Mouse (Mus musculus) cerebellum, postnatal 25 days (tissue): Measurements from ENCODE around the gene Rpa2.
A peak's percentile ranks its signal among the peaks of the same experiment; 100 is the strongest.
"Not testable (repeated sequence)": the region's sequence is repeated elsewhere in the genome, so short reads cannot be mapped to it uniquely, and the experiment has no call there.

Experiments used
- DNase-seq, 2 experiments: peaks; one replicate each; pipeline ENCODE4 v3.0.0; 2021; ENCODE audit warnings: mixed read lengths in 2 of 2

The Rpa2 gene

DNA sequence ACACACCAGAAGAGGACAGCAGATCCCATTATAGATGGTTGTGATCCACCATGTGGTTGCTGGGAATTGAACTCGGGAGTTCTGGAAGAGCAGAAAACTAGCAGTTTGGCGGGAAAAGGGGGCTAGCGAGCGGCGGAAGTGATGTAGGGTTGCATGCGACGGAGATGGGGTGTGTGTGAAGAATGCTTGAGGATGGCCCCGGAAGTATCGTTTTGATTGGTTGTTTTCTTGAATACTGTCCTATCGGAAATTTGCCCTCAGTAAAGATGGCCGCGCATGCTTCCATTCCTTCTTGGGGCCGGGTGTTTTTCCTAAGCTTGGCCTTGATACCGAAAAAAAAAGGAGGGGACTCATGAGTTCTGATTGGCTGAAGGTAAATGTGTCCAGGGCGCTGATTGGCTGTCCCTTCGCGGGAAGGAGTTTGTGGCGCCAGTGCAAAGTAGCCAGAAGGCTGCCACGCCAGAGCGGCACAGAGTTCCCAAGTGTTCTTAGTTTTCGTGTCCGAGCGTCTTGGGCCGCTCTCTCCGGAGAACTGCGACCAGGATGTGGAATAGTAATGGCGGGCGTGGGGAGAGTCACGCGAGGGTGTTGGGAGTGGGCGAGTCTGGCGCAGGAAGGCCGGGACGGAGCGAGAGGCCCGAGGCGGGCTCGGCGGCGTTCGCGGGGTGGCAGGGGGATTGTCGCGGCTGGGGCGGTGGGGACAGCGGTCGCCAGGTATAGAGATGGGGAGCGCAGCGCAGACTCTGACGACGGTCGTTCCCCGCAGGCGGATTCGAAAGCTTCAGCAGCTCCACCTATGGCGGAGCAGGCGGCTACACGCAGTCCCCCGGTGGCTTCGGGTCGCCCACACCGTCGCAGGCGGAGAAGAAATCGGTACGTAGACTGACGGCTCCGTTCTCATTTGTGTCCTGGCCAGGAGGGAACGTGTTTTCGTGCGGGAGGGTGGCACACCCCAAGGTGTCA lies at the start of gene Rpa2:
Gene Rpa2 (plus strand): TSS at position 419 of the 963 bp plus-strand sequence.
- peak; percentile 99 for DNase-seq

DNA sequence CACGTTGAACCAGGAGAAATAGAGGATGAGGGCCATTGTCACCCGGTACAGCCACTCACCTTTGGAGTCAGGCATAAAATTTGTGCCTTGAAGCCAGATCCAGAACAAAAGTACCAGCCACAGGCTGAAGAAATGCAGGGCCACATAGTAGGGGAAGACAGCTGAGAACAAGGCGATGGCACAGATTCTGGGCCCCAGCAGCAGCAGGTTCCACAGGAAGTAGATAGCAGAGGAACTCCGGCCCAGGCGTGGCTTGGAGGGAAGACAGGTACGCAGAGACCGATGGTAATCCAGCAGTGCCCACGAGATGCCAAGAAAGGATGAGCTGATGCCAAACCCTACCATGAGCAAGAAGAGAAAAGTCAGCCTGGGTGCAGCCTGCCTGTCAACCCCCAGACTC lies 39.9 kb upstream of the Rpa2 start:
- no peak for DNase-seq

DNA sequence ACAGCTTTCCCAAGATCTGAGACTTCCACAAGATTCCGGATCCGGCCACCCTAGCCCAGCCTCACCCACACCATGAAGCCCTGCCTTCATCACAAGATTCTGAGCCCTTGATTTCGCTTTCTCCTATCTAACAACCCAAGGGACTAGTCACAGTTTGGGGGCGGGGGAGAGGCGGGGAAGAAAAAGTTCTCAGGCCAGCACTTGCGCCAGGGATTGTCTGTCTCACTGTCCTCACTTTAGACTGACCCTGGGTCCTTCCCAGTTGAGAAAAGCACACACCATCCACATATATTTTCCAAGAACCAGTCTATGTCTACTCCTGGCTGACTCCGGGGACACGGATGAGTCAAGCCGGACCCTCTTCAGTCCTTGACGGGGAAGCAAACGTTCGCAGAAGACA lies 36.5 kb upstream of the Rpa2 start:
- no peak for DNase-seq

DNA sequence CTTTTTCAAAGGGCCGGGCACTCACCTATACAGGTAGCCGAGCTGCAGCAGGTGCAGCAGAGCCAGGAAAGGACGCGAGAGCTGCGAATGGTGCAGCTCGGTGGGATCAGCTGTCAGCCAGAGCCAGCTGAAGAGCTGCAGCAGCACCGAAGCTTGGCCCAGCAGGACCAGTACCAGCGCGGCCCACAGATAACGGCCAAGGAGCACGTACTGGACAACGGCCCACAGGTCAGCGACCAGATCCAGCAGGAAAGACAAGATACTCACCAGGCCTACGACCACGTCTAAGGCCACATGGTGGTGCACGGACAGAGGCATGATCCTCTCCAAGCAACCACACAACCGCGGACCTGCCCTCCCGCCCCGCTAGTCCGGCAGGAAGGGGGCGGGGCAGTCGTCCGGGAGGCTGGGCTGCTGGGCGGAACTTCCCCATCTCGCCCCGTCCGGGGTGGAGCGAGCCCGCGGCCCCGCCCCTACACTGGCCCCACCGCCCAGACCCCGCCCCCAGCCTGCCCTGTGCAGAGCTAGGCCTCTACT lies 35.9 kb upstream of the Rpa2 start, which contains the start of gene Xkr8:
Gene Xkr8 (minus strand): TSS at position 399 of the 537 bp plus-strand sequence.
- DNase-seq: peak; percentile 80 to 91

DNA sequence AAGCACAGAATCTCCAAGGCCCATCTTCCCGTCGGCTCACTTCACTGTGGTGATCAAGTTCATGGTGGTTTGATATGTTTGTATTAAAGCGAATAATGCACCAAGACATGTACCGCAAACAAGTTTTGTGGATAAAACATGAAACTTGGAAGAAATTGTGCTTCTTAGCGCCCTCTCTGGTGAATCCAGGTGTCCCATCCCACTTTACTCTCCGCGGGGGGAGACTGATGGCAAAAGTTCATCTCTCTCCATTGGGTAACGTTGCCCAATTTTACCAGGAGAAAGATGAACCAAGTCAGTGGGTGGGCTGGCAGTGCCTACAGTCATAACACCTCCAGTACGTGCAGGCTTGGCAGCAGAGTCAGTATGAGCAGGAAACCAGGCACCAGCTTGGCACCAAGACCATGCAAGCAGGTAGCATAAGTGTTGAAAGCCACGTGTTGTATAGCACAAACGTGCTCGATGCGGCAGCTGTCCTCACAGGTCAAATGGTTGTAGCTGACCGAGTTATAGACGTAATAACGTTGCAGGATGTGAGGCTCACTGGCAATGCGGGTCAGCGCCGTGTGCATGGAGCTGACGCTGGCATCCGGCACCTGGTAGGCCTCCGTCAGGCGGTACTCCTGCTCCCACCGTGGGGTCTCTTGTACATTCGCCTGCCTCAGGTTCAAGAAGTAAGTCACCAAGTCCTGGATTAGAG lies 34.9 kb upstream of the Rpa2 start:
- DNase-seq: no peak

DNA sequence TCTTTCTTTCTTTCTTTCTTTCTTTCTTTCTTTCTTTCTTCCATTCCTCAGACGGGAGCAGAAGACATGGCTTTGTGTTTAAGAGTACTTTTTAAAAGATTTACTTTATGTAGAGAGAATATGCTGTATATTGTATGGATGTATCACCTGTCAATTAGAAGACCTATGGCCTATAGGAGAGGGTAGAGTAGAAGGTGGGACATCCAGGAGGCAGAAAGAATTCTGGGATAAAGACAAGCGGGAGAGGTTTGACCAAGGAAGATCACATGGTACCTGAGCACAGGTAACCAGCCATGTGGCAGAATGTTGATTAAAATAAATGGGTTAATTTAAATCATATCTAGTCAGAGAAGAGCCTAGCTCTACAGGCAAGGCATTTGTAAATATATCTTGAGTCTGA lies 33.4 kb upstream of the Rpa2 start:
- no peak for DNase-seq

DNA sequence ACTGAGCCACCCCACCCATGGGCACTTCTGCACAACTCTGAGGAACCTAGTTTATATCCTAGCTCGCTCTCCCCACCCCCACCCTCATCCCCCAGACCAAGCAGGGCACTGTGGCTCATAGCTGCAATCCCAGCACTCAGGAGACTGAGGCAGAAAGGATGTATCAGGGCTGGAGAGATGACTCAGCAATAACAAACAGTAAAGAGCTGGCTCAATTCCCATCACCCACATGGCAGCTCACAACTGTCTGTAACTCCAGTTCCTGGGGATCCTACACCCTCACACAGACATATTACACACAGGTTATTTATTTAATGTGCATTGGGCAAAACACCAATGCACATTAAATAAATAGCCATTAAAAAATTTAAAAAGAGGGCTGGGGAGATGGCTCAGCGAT lies 32.7 kb upstream of the Rpa2 start:
- no peak for DNase-seq

DNA sequence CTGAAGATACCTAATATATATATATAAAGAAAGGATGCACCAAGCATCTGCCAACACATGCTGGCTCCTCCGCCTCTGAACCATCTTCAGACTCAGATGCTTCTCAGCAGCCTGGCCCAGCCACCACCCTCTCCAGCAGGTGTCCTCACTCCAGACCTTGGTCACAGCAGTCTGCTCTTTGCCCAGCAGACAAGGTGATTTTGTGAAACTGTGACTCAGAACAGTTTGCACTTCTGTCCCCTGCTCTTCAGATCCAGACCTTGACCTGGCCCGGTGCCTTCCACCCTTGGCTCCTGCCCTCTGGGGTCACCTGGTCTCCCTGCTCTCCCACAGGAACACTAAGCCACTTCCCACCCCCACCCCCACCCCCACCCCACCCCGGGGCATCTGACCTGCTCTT lies 32.2 kb upstream of the Rpa2 start:
- no peak for DNase-seq

DNA sequence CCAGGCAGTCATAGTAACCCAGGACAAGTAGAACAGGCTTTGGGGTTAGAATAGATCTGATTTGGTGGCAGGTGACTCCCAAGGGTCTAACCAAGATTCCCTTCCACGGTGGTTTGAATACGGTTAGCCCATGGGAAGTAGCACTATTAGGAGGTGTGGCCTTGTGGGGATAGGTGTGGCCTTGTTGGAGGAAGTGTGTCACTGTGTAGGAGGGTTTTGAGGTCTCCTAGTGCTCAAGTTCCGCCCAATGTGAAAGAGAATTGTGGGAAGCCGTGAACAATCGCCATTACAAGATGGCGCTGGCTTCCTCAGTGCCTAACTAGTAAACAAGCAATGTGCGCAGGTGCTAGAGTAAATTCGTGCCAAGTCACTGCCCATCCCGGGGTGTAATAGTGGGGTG lies 31.0 kb upstream of the Rpa2 start:
- DNase-seq: not testable (repeated sequence)

DNA sequence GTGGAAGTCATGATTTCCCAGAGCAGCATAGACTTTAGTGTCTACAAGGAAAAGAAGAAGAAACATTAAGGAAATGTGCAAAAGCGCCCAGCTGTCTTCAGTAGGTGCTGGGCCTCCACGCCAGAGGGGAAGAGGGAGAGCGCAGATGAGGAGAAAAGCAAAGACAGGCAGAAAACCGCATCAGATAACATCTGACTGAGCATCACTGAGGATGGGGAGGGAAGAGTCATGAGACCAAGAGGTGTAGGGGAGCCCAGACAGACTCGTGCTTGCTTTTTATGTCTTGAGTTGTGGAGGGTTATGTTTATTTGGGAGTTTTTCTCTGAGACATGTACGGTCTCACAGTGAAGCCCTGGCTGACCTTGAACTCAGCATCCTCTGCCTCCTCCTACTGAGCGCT lies 26.6 kb upstream of the Rpa2 start:
- DNase-seq: no peak

DNA sequence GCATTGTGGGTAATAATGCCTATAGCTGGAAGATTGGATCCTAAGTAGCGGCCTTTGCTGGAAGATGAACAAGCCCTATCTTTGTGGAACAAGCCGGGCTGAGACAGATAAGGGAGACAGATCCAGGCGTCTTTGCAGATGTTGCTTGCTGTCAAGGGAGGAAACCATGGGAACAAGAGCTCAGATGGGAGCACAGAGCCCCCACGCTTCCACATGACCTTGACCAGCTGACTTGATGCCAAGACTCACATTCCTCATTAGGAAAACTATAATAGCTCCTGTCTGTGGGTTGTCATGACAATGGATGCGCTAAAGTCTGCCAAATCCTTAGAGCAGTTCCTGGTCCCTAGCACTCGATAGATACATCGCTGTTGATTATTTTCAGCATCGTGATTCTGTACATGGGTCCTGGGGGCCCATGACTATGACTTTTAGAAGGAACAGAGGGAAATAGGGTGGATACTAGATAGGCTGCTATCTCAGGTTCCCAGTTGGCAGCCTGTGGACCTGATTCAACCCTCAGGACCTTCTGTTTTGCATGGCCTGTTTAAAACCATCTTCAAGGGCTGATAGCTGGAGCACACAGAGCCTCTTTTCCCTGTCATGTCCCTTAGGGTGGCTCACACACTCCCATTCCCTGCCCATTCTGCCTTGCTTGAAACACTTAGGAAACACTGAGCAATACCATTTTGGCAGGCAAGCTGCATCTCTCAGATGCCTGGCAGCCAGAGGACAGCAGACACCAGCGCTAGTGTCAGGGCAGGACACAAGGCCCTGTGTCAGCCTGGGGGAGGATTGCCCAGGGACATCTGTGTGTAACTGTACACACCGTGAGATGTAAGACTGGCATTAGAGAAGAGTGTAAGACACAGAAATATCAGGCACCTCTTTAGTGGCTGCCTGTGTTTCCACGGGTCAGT lies 23.9 kb upstream of the Rpa2 start:
- no peak for DNase-seq

DNA sequence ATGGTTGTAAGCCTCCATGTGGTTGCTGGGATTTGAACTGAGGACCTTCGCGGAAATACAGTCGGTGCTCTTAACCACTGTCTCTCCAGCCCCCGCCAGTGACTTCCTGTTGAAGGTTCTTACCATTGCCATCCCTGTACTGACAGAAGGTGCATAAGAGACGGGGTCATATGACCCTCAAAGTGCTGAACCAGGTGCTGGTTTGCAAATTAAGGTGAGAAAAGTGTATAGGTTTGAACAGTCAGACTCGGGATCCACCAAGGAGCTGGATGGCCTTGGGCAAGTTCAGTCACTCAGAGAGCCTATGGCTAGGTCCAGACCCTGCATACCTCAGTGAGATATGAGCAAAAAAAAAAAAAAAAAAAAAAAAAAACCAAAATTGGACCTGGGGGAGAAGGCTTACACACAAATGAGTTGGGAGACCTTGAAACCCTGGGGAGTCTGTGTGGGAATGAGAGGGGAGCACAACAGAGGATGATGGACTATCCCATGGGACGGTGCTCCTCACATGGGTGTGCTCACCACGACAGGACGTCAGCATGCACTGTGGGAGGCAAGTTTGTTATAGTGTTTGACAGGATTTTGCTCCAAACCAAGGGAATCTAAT lies 21.1 kb upstream of the Rpa2 start:
- no peak for DNase-seq

DNA sequence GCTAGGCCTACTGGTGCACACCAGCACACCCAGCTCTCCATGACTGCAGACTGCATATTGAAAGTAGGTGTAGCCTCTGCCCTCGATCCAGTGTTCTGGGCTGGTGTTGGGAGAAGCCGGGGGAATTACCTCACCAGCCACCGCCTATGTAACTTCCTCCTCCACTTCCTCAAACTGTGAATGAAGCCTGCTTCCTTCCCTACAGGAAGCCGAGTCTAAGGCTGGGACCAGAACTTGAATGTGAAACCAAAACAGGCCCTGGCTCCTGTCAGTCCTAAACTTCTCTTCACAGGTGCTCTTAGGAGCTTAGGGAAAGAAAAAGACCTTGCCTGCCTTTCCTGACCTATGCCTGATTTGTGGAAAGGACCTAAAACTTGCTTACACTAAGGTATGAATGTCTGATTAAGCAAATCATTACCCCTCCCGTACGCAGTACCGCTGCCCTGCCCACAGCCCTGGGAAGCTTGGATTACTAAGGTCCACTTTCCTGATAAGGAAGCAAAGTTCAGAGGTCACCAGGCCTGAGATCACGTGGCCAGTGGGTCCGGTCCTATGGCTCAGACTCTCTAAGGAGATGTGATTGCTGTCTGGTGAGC lies 20.4 kb upstream of the Rpa2 start:
- DNase-seq: no peak

DNA sequence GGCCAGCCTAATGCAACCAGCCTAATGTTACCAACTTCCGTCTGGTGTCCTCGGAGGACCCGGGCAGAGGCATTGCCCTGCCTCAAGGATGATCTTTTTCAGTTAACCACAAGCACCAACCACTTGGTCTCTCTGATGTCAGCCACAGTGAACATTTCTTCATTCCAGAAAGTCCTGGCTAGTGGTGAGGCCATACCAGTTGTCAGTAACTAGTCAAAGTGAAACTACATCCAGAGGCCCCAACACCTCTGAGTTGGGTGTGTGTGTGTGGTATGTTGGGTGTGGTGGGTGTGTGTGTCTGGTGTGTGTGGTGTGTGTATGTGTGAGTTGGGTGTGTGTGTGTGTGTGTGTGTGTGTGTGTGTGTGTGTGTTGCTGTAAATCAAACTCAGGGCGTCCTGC lies 19.4 kb upstream of the Rpa2 start:
- DNase-seq: no peak

DNA sequence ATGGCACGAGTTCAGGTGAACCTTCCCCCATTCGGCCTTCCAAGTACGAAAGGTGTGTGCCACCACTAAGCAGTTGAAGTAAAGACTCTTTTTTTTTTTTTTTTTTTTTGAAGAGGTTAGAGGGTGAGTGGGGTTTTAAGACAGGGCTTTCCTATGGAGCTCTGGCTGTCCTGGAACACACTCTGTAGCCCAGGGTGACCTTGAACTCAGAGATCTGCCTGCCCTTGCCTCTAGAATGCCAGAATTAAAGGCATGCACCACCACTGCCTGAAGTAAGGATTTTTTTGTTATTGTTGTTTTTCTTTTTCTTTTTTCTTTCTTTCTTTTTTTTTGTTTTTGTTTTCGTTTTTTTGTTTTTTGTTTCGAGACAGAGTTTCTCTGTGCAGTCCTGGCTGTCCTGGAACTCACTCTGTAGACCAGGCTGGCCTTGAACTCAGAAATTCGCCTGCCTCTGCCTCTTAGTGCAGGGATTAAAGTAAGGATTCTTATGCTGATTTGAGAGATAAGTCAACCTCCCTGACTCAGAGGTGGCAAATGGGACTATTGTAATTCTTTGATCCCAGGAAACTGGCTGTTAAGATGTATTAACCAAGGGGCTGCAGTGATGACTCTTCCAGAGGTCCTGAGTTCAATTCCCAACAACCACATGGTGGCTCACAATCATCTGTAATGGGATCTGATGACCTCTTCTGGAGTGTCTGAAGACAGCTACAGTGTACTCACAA lies 18.7 kb upstream of the Rpa2 start:
- no peak for DNase-seq

DNA sequence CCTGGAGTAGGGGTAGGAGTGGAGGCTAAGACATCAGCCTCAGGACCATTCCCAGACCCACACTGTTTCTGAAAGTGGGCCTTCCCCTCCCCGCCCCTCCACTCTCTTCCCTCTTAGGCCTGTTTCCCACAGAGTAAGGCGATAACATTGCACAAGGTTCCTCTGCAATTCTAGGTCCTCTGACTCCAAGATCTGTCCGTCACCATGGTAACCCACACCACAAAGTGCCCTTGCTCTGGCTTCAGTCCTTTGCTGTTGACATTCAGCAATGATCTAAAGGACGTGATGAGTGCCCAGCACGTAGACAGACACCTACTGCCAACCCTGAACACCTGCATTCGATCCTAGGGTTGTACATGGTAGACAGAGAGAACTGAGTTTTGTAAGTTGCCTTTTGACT lies 15.1 kb upstream of the Rpa2 start:
- DNase-seq: no peak

DNA sequence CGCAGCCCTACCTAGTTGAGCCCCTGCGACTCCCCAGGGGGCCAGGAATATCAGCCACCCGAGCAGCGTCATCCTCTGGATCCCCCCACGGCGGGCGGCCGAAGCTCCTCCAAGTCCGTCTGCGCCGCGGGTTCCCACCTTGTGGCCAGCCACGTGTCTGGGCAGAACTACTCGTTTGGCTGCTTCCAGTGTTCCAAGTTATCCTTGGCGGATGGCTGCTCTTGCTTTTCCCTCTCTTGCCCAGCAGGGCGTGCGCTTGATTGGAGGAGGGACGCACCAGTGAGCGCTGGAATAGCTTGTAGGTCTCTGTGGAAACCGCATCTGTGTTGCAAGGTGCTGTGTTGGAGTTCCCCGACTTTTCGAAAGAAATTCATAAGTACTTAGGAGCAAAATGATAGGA lies 11.2 kb upstream of the Rpa2 start, which contains the start of gene Smpdl3b:
Gene Smpdl3b (minus strand): TSS at position 279 of the 400 bp plus-strand sequence.
- DNase-seq: peak; percentile 43 to 62

DNA sequence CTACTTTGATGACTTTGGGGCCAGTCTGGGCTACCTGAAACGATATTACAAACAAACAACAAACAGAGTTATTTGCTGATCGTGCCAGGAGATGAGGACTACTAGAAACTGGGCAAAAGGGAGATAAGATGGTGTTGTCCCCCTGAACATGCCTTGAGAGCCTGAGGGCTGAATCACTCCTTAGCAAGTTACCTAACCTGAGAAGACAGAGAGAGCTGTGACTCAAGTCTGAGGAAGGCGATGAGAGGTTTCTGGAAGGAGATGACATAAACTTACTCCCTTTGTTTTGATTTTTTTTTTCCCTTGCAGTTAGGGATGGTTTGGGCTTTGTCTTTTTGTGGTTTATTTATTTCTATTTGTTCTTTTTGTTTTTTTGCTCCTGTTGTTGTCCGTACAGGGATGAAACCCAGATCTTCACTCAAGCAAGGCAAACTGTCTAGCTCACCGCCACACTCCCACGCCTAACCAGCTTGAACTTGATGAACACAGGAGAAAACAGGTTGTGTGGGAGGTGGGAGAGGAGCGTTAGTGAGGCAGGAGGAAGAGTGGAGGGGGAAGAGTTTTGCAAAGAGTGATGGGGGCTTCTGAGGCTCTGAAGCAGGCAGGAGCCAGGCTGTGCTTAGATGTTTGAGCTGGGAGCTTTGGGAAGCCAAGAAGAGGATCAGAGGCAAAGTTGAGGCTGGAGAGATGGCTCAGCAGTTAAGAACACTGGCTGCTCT lies 10.3 kb upstream of the Rpa2 start:
- DNase-seq: no peak

DNA sequence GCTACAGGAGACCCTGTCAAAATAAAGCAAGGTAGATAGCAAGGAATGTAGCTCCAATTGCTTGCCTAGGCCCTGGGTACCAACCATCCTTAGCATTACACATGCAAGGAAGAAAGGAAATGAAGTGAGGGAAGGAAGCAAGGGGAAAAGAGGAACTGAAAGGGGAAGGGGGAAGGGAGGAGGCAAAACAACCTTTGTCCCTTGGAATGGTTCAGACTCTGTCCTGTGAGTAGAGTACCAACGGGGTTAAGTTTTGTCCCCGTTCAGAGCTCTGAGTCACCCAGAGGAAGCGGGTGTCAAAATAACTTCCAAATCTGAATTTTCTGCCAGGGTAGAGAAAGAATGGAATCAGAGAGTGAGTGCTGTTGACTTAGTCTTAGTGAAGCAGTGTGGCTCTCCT lies 7.8 kb upstream of the Rpa2 start:
- DNase-seq: no peak

DNA sequence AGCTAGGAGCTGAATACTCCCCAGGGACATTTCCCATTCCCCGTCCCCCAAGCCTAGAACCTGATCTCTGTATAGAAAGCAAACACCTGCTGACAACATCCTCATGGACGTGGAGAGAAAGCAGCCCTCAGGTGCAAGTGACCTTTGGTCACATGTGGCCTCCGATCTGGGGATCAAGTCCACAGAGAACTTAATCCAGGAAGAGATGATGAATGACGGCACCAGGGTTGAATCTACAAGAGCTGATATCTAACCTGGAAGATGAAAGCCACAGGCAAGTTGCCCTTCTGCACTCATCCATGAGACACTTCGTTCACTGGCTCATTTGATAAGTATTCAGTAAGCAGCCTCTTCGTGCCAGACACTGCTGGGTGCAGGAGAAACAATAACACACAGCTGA lies 5.5 kb upstream of the Rpa2 start:
- DNase-seq: no peak
